Mouse (Mus musculus) C2C12 (cell line): ENCODE results near the gene Ntrk1. TPM values are rescaled to one million over a fixed set of nuclear protein-coding genes. Genes with fewer than 3 reads are reported as not detected.
A peak's percentile ranks its signal among the peaks of the same experiment; 100 is the strongest.

Experiments used
- H3K27me3 ChIP-seq: one replicate; pipeline ENCODE4 v1.6.1; 2011; ENCODE audit not compliant: control insufficient read depth, insufficient read depth, insufficient read length
- H3K36me3 ChIP-seq: one replicate; pipeline ENCODE4 v1.6.1; 2011; ENCODE audit not compliant: control insufficient read depth, insufficient read depth
- H3K4me3 ChIP-seq: one replicate; pipeline ENCODE4 v1.5.1; 2011; ENCODE audit warnings: mild to moderate bottlenecking, control low read depth; ENCODE audit not compliant: poor library complexity, insufficient read depth, severe bottlenecking
- H3K79me2 ChIP-seq: one replicate; pipeline ENCODE4 v1.6.1; 2011; ENCODE audit not compliant: control insufficient read depth, insufficient read depth
- H3K79me3 ChIP-seq: one replicate; pipeline ENCODE4 v1.6.1; 2011; ENCODE audit warnings: low read depth, control low read depth
- H3ac ChIP-seq: one replicate; pipeline ENCODE3; 2011; ENCODE audit warnings: low read depth; ENCODE audit not compliant: control insufficient read depth, insufficient read length
- CEBPB ChIP-seq: IDR thresholded peaks from one replicate; pipeline ENCODE4 v1.6.1; 2011; ENCODE audit warnings: low read depth, mild to moderate bottlenecking, control low read depth, moderate library complexity
- CTCF ChIP-seq: IDR thresholded peaks from one replicate; pipeline ENCODE4 v1.5.1; 2011; ENCODE audit not compliant: control insufficient read depth, insufficient read depth, insufficient read length
- FOSL1 ChIP-seq: IDR thresholded peaks from one replicate; pipeline ENCODE4 v1.8.0; 2011; ENCODE audit warnings: mild to moderate bottlenecking, low read length; ENCODE audit not compliant: poor library complexity, insufficient read depth, severe bottlenecking
- MAX ChIP-seq: IDR thresholded peaks from one replicate; pipeline ENCODE4 v1.6.1; 2011; ENCODE audit warnings: mild to moderate bottlenecking, control low read depth
- MYOD1 ChIP-seq: IDR thresholded peaks from one replicate; pipeline ENCODE4 v1.6.1; 2011; ENCODE audit warnings: low read depth; ENCODE audit not compliant: control insufficient read depth, insufficient read length
- MYOG ChIP-seq: IDR thresholded peaks from one replicate; pipeline ENCODE4 v1.6.1; 2011; ENCODE audit not compliant: control insufficient read depth, insufficient read length; ENCODE audit errors: extremely low read depth
- USF1 ChIP-seq: IDR thresholded peaks from one replicate; pipeline ENCODE4 v1.6.1; 2011; ENCODE audit warnings: low read depth, mild to moderate bottlenecking, control low read depth, moderate library complexity
- polyA plus RNA-seq: library from polyadenylated mRNA; unstranded; fragments of >200 nt; fragmentation: generic; extraction: Trizol; gene quantifications from one replicate; pipeline ENCODE4 v1.2.1, GENCODE M21; 2012; ENCODE audit warnings: missing spikeins

The Ntrk1 gene
- polyA plus RNA-seq, 1 experiment, result not detected

GRCm38 (mm10) chr3:87796736-87797334 is 1.9 kb upstream of the Ntrk1 start, which contains the start of gene Insrr:
TSS of gene Insrr (plus strand) at chr3:87796951.
- Histone ChIP-seq H3ac (no peak within 1 kb of the TSS), H3K36me3 (no peaks in the 10 kb centered on the region), H3K79me2 (no peaks in the 10 kb centered on the region), H3K27me3 (peaks cover 96% of the 10 kb centered on the region), H3K79me3 (no peaks in the 10 kb centered on the region), H3K4me3 (no peak within 1 kb of the TSS)
- TF ChIP-seq MAX (no peak), USF1 (no peak), CTCF (no peak), FOSL1 (no peak), CEBPB (no peak), MYOD1 (no peak), MYOG (no peak)

DNA sequence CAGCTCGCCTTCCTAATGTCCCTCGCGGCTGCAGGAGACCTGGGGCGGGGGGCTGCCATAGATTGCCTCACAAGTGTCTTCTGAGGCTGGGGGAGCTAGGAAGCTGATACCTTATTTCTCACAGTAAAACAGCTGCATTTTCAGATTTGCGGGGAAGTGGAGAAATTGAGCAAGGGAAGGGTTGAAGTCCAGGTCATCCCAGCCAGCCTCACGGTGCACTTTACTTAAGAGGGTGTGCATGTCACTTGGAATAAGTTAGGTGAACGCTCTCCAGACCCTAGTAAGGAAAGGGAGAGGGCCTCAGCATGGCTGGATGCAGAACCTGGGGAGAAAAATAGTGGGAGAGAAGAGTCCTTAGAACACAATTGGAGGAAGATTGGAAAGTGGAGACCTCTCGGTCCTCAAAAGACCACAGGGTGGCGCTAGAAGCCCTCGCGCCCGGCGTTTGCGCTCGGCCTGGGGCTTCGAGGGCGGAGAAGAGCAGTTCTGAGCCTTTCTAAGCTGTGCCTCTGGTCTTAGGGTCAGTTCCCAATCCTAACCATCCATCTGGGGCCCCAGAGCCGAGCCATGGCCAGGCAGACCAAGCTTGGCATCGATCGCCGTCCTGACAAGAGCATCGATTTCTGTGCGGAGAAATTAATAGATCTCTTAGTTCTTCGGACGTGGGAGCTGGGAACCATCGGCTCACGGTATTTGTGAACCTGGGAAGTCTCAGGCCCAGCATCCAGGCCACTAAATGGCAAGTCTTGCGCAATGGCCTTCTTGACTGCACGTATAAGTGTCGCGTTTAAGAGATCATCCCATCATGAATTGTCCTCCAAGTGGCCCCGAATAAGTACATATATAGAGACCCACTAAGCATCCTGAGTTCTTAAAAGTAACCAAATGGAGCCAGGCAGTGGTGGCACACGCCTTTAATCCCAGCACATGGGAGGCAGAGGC is 645 bp upstream of the Ntrk1 start:
- Histone ChIP-seq H3K79me3 (no peaks in the 10 kb centered on the region), H3ac (no peak overlapping the region), H3K27me3 (peaks cover 96% of the 10 kb centered on the region), H3K79me2 (no peaks in the 10 kb centered on the region), H3K4me3 (no peak overlapping the region), H3K36me3 (no peaks in the 10 kb centered on the region)
- TF ChIP-seq FOSL1, result no peak
- TF ChIP-seq MAX, result no peak
- peak; percentile 71 for TF ChIP-seq CEBPB
- no peak for TF ChIP-seq USF1

DNA sequence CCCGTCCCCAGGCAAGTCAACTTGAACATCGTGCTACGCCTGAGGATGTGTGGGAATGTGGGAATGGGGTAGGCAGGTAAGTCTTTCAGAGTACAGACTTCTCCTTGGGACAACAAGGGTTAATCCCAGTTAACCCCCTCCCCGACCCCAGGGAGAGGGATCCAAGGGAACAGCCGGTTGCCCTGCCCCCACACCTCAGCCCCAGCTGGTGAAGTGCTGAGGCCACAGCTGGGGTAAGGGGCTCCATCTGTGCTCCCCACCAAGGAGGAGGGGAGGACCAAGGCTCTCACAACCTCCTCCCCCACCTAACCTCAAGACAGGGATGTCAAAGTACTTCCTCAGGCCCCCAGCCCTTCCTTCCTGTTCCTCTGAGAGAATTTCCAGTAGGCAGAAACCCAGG is 5.2 kb downstream of the Ntrk1 start:
- Histone ChIP-seq H3K4me3 (no peak overlapping the region), H3K36me3 (no peaks in the 10 kb centered on the region), H3ac (no peak overlapping the region), H3K27me3 (peaks cover 84% of the 10 kb centered on the region), H3K79me2 (no peaks in the 10 kb centered on the region), H3K79me3 (no peaks in the 10 kb centered on the region)
- TF ChIP-seq FOSL1, result no peak
- TF ChIP-seq MAX, result no peak
- no peak for TF ChIP-seq USF1
- no peak for TF ChIP-seq MYOG
- no peak for TF ChIP-seq CTCF
- no peak for TF ChIP-seq MYOD1
- no peak for TF ChIP-seq CEBPB

- H3K36me3 ChIP-seq, result no peaks in the 10 kb centered on the region
- TF ChIP-seq MYOG (no peak), MAX (no peak), CEBPB (no peak), FOSL1 (no peak), MYOD1 (no peak), USF1 (no peak)
- peaks cover 78% of the 10 kb centered on the region for H3K27me3 ChIP-seq
- no peak overlapping the region for H3ac ChIP-seq
- no peak overlapping the region for H3K4me3 ChIP-seq
- H3K79me3 ChIP-seq, result no peaks in the 10 kb centered on the region
- H3K79me2 ChIP-seq, result no peaks in the 10 kb centered on the region
Measured at GRCm38 (mm10) chr3:87789248-87789647, 5.7 kb downstream of the Ntrk1 start.

DNA sequence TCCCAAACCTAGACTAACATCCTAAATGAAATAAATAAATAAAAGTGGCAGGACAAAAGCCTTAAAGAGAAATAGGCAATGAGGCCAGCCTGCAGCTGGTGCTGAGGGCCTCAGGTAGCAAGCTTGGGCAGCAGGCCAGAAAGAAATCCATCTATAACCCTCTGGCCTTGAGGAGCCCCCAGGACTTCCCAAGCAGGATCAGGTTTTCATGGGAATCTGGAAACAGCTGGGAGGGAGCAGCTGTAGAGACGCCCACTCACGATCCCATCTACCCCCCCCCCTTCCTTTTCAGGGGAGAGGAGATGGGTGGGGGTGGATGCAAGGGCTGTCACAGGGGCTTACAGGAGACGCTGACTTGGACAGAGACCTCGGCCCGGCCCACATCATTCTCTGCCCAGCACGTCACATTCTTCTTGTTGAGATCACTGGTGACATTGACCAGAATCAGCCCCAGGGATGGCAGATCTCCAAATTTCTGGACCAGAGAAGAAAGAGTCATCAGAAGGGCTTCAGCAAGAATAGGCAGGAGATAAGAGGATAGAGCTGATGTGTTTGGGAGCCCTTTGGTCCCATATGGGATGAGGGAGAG is 9.2 kb downstream of the Ntrk1 start:
- no peak for TF ChIP-seq MYOG
- TF ChIP-seq CEBPB, result no peak
- TF ChIP-seq USF1, result no peak
- no peak for TF ChIP-seq FOSL1
- TF ChIP-seq MAX, result no peak
- TF ChIP-seq CTCF, result no peak
- no peak for TF ChIP-seq MYOD1
- H3K79me2 ChIP-seq, result no peaks in the 10 kb centered on the region
- H3K4me3 ChIP-seq, result no peak overlapping the region
- H3K79me3 ChIP-seq, result no peaks in the 10 kb centered on the region
- H3K27me3 ChIP-seq, result peaks cover 76% of the 10 kb centered on the region
- no peak overlapping the region for H3ac ChIP-seq
- no peaks in the 10 kb centered on the region for H3K36me3 ChIP-seq
